Mouse (Mus musculus) CH12.LX (cell line): Measurements from ENCODE around the gene Minpp1.

Experiments
- CTCF ChIP-seq, 2 experiments: IDR thresholded peaks in 1 of 2; conservative IDR thresholded peaks in 1 of 2; 2 replicates each; pipeline ENCODE4 v1.5.1; 2011 to 2012; ENCODE audit warnings: low read depth in 2 of 2, low read length in 2 of 2, improper control_type of control experiment in 1 of 2, inconsistent platforms in 1 of 2, mild to moderate bottlenecking in 1 of 2, moderate library complexity in 1 of 2
- E2F4 ChIP-seq: IDR thresholded peaks from 2 replicates; pipeline ENCODE4 v1.6.1; 2011; ENCODE audit warnings: low read depth, low read length, improper control_type of control experiment; ENCODE audit not compliant: insufficient replicate concordance
- MAFK ChIP-seq: IDR thresholded peaks from 2 replicates; pipeline ENCODE4 v1.6.1; 2011; ENCODE audit warnings: low read length, improper control_type of control experiment; ENCODE audit not compliant: insufficient replicate concordance
- MEF2A ChIP-seq: IDR thresholded peaks from 2 replicates; pipeline ENCODE4 v1.6.1; 2014; ENCODE audit warnings: low read depth, mild to moderate bottlenecking, inconsistent platforms, low read length, improper control_type of control experiment, borderline replicate concordance
- POLR2A ChIP-seq: IDR thresholded peaks from 2 replicates; pipeline ENCODE4 v1.6.1; 2011; ENCODE audit warnings: low read depth, mild to moderate bottlenecking, improper control_type of control experiment, low read length
- SIN3A ChIP-seq: IDR thresholded peaks from 2 replicates; pipeline ENCODE4 v1.6.1; 2012; ENCODE audit warnings: low read length, improper control_type of control experiment, inconsistent platforms
- SMC3 ChIP-seq: IDR thresholded peaks from 2 replicates; pipeline ENCODE4 v1.6.1; 2011; ENCODE audit warnings: low read depth, low read length, improper control_type of control experiment
- TBP ChIP-seq: conservative IDR thresholded peaks from 2 replicates; pipeline ENCODE4 v1.6.1; 2011; ENCODE audit warnings: low read depth, low read length, improper control_type of control experiment
- USF1 ChIP-seq: IDR thresholded peaks from 2 replicates; pipeline ENCODE4 v1.6.1; 2014; ENCODE audit warnings: low read depth, mild to moderate bottlenecking, inconsistent platforms, low read length, improper control_type of control experiment
- ZC3H11A ChIP-seq: IDR thresholded peaks from 2 replicates; pipeline ENCODE4 v1.6.1; 2012; ENCODE audit warnings: low read depth, mild to moderate bottlenecking, inconsistent platforms, low read length, improper control_type of control experiment

- no peak for TF ChIP-seq POLR2A
- TF ChIP-seq E2F4 = no peak
- no peak for TF ChIP-seq MAFK
- TF ChIP-seq SIN3A = no peak
- no peak for TF ChIP-seq SMC3
- no peak for TF ChIP-seq CTCF (conservative IDR thresholded peaks at IDR 0.05 in 1 of 2, IDR thresholded peaks at IDR 0.05 in 1 of 2; ENCODE audit: low read depth in 2 of 2, low read length in 2 of 2)
- no peak for TF ChIP-seq MEF2A
- no peak for TF ChIP-seq TBP
- no peak for TF ChIP-seq ZC3H11A
- no peak for TF ChIP-seq USF1
These were observed 38.9 kb downstream of the Minpp1 start for GRCm38 (mm10) chr19:32524516-32524860.
